Mouse (Mus musculus) left cerebral cortex, adult 2 months (tissue): ENCODE data around the gene Bicral. TPM values are rescaled to one million over a fixed set of nuclear protein-coding genes. Genes with fewer than 3 reads are reported as not detected.
A peak's percentile ranks its signal among the peaks of the same experiment; 100 is the strongest.

Source experiments
- DNase-seq, 2 experiments: peaks; one replicate each; pipeline ENCODE4 v3.0.0; 2021 to 2022; ENCODE audit warnings: low spot score in 2 of 2, mixed read lengths in 1 of 2; ENCODE audit errors: extremely low spot score in 1 of 2
- H3K27ac ChIP-seq: fragments of 200-600 bp; 2 replicates; pipeline ENCODE4 v1.8.1; 2022
- H3K4me3 ChIP-seq: fragments of 200-600 bp; 2 replicates; pipeline ENCODE4 v1.8.1; 2022
- CTCF ChIP-seq: fragments of 200-600 bp; IDR thresholded peaks from 2 replicates; pipeline ENCODE4 v1.8.1; 2022; ENCODE audit warnings: antibody characterized with exemption, mild to moderate bottlenecking, moderate library complexity
- intact Hi-C: fragments of 180-260 bp; cut with DNase I; formaldehyde crosslinking; loops from one replicate; pipeline ENCODE4 v1.15.1; 2025
- total RNA-seq, 2 experiments: library from RNA; stranded (reverse); gene quantifications; 2 replicates each; pipeline ENCODE4 v1.2.3; 2021

Gene Bicral
- total RNA-seq, 2 experiments from 2014 or later = 57.5 to 59.7 TPM

- no peak for DNase-seq
- TF ChIP-seq CTCF = no peak
- Histone ChIP-seq H3K4me3 (no peak overlapping the region), H3K27ac (no peak overlapping the region)
- intact Hi-C loops = no loop called here
Observed at GRCm38 (mm10) chr17:46870913-46871312, 12.6 kb upstream of the Bicral start.

- TF ChIP-seq CTCF = no peak
- Histone ChIP-seq H3K4me3 (no peak overlapping the region), H3K27ac (no peak overlapping the region)
- intact Hi-C loops = no loop called here
- no peak for DNase-seq
Observed at GRCm38 (mm10) chr17:46870204-46870798, 12.0 kb upstream of the Bicral start.

- DNase-seq = peak in 1 of 2 experiments; percentile 23
- intact Hi-C loops = no loop called here
- Histone ChIP-seq H3K4me3 (no peak overlapping the region), H3K27ac (no peak overlapping the region)
- no peak for TF ChIP-seq CTCF
Observed at GRCm38 (mm10) chr17:46866836-46867235, 8.6 kb upstream of the Bicral start.

GRCm38 (mm10) chr17:46864566-46865195 lies 6.4 kb upstream of the Bicral start:
- no peak for TF ChIP-seq CTCF
- Histone ChIP-seq H3K27ac (no peak overlapping the region), H3K4me3 (no peak overlapping the region)
- intact Hi-C loops = no loop called here
- DNase-seq = peak in 1 of 2 experiments; percentile 33

GRCm38 (mm10) chr17:46860120-46860519 lies 1.8 kb upstream of the Bicral start:
- Histone ChIP-seq H3K27ac (no peak overlapping the region), H3K4me3 (no peak overlapping the region)
- DNase-seq = no peak
- intact Hi-C loops = no loop called here
- TF ChIP-seq CTCF = no peak

- peak overlapping the region; percentile 100 for H3K27ac ChIP-seq
- intact Hi-C loops = no loop called here
- no peak for DNase-seq
- H3K4me3 ChIP-seq = peak overlapping the region; percentile 95
- no peak for TF ChIP-seq CTCF
Observed at GRCm38 (mm10) chr17:46858749-46859444, 615 bp upstream of the Bicral start.

- peak; percentile 85 for DNase-seq
- peak overlapping the region; percentile 95 for H3K4me3 ChIP-seq
- TF ChIP-seq CTCF = no peak
- peak overlapping the region; percentile 100 for H3K27ac ChIP-seq
- intact Hi-C loops = loop anchor here (1.0 to 2.0 kb wide), 2 partner anchors 32 to 75 kb away; partner anchors contain the start of gene Rpl7l1
Observed at GRCm38 (mm10) chr17:46857361-46857902, 850 bp downstream of the Bicral start.

- intact Hi-C loops = loop anchor here (1.0 to 2.0 kb wide), 2 partner anchors 33 to 74 kb away; partner anchors contain the start of gene Rpl7l1
- Histone ChIP-seq H3K4me3 (peak overlapping the region; percentile 95), H3K27ac (peak overlapping the region; percentile 100)
- peak; percentile 80 to 85 for DNase-seq
- TF ChIP-seq CTCF = no peak
Observed at GRCm38 (mm10) chr17:46856471-46857360, 1.6 kb downstream of the Bicral start.

GRCm38 (mm10) chr17:46856107-46856388 lies 2.2 kb downstream of the Bicral start:
- TF ChIP-seq CTCF = no peak
- DNase-seq = no peak
- peak overlapping the region; percentile 100 for H3K27ac ChIP-seq
- H3K4me3 ChIP-seq = peak overlapping the region; percentile 95
- intact Hi-C loops = loop anchor here (2.0 kb wide), 1 partner anchor 73 kb away; the partner anchor contains the start of gene Rpl7l1

- no peak for DNase-seq
- no peak for TF ChIP-seq CTCF
- intact Hi-C loops = loop anchor here (2.0 kb wide), 1 partner anchor 73 kb away; the partner anchor contains the start of gene Rpl7l1
- Histone ChIP-seq H3K27ac (peak overlapping the region; percentile 100), H3K4me3 (peak overlapping the region; percentile 95)
Observed at GRCm38 (mm10) chr17:46855328-46856106, 2.8 kb downstream of the Bicral start.
